Mouse (Mus musculus) ES-Bruce4 (cell line): ENCODE results near the gene Olfr301.

Experiments
- CTCF ChIP-seq: IDR thresholded peaks from one replicate; pipeline ENCODE4 v1.8.1; 2011; ENCODE audit warnings: low read depth, low read length
- EP300 ChIP-seq: IDR thresholded peaks from 2 replicates; pipeline ENCODE4 v1.6.1; 2011; ENCODE audit warnings: low read depth, low read length; ENCODE audit not compliant: insufficient read depth
- POLR2A ChIP-seq: IDR thresholded peaks from one replicate; pipeline ENCODE4 v1.8.1; 2011; ENCODE audit warnings: low read length; ENCODE audit not compliant: insufficient read depth

GRCm38 (mm10) chr7:86397689-86398088, 6.0 kb upstream of the Olfr301 start, which contains the start of gene Olfr303:
- TF ChIP-seq CTCF (no peak), POLR2A (no peak), EP300 (no peak)
